Mouse (Mus musculus): ENCODE measurements around the gene Pip. TPM values are rescaled to one million over a fixed set of nuclear protein-coding genes. Genes with fewer than 3 reads are reported as not detected.

Pip gene
- polyA plus RNA-seq (2015; fragmentation: Nextera tagmentation; extraction: Ambion mirVana) = not detected in 2 replicates

DNA sequence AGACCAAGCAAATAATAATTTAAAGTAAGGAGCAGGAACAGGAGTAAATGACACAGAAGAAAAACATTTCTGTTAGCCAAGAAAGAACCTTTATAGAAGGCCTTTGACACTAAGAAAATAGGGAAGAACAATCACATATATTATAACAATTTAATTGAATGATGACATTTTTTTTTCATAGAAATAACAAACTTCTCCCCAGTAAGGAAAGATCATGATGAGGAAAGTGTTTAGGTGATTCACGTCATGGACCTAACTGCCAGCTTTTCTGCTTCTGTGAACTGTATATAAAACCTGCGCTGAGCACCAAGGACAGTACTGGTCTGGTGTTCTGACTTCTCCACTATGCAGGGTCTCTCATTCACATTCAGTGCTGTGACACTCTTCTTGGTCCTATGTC, at the start of gene Pip:
Pip (plus strand) TSS at position 301 of the 400 bp plus-strand sequence.
- 86% methylated on average over 2 of the region's 2 CpGs for WGBS
- Histone ChIP-seq H3K27ac (no peak within 1 kb of the TSS), H3K4me2 (no peak within 1 kb of the TSS), H3K9me3 (no peaks in the 10 kb centered on the region), H3K36me3 (no peaks in the 10 kb centered on the region), H3K27me3 (no peaks in the 10 kb centered on the region), H3K4me1 (replicated peaks) (no peaks in the 10 kb centered on the region), H3K4me3 (no peak within 1 kb of the TSS), H3K9ac (no peak within 1 kb of the TSS)
- ATAC-seq (ENCODE audit: low FRiP score) = no peak

DNA sequence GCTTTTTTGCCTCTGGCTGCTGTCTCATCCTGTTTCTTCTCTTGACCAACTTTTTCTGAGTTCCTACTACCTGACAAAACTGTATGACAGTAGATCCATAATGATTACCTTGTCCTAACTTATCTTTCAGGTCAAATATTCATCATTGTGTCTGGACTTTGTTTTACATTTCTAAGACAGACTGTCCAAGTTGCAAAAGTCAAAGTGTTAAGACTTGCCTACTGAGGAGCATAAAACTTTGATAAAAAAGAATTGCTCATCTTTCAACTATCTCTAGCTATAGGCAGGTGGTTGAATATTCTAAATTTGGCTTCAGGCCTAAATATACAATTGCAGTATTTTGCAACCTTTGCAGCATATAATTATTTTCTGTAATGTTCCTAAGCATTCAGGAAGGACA, 23.2 kb upstream of the Pip start:
- Histone ChIP-seq H3K27me3 (no peaks in the 10 kb centered on the region), H3K9ac (no peak overlapping the region), H3K4me1 (replicated peaks) (no peaks in the 10 kb centered on the region), H3K4me3 (no peak overlapping the region), H3K27ac (no peak overlapping the region), H3K36me3 (no peaks in the 10 kb centered on the region), H3K9me3 (no peaks in the 10 kb centered on the region), H3K4me2 (no peak overlapping the region)
- ATAC-seq (ENCODE audit: low FRiP score) = no peak

DNA sequence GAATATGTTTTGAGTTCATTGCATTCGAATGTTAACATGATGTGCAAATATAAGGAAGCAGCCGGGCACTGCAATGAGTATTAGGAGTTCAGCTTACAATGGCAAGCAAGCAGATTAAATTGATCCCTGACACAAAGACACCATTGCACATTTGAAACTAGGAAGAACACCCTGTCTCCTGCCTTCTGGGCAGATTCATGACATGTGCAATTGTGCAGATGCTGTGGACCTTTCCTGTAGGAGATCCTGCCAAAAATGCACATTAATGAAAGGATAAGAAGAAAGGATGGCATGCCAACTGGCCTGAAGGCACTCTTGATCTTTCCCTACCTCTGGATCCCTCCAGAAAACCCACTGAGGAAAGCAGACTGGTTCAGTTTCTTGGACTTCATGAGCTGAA, 17.8 kb upstream of the Pip start:
- no peak for ATAC-seq (ENCODE audit: low FRiP score)
- Histone ChIP-seq H3K9ac (no peak overlapping the region), H3K4me1 (replicated peaks) (no peaks in the 10 kb centered on the region), H3K4me3 (no peak overlapping the region), H3K4me2 (no peak overlapping the region), H3K36me3 (no peaks in the 10 kb centered on the region), H3K27ac (no peak overlapping the region), H3K27me3 (no peaks in the 10 kb centered on the region), H3K9me3 (no peaks in the 10 kb centered on the region)
- 89% methylated on average over 2 of the region's 2 CpGs for WGBS

DNA sequence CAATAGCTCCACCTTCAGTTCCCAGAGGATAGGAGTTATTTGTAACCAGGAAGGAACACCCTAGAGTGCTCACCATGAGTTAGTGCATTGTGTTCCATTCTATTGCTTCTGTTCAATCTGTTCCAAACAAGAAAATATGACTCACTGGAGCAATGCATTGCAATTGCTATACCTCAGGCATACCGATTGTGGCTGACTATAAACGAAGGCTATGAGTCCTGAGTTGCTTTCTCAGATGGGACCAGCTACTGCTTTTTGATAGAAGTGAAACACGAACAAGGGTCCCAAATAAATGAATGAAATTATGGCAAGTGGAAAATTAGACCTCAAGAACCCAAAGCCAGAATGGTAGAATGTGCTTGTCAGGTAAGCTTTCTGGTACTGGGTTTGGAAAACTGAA, 5.4 kb downstream of the Pip start, which contains the start of gene Sval2:
Sval2 (plus strand) TSS at position 301 of the 400 bp plus-strand sequence.
- no peak within 1 kb of the TSS for H3K9ac ChIP-seq
- H3K4me3 ChIP-seq = no peak within 1 kb of the TSS
- no peak for ATAC-seq (ENCODE audit: low FRiP score)
- no peaks in the 10 kb centered on the region for H3K36me3 ChIP-seq
- no peak within 1 kb of the TSS for H3K4me2 ChIP-seq
- no peaks in the 10 kb centered on the region for H3K4me1 ChIP-seq (replicated peaks)
- 93% methylated on average over 3 of the region's 3 CpGs for WGBS
- no peaks in the 10 kb centered on the region for H3K9me3 ChIP-seq
- H3K27me3 ChIP-seq = no peaks in the 10 kb centered on the region
- H3K27ac ChIP-seq = no peak within 1 kb of the TSS

DNA sequence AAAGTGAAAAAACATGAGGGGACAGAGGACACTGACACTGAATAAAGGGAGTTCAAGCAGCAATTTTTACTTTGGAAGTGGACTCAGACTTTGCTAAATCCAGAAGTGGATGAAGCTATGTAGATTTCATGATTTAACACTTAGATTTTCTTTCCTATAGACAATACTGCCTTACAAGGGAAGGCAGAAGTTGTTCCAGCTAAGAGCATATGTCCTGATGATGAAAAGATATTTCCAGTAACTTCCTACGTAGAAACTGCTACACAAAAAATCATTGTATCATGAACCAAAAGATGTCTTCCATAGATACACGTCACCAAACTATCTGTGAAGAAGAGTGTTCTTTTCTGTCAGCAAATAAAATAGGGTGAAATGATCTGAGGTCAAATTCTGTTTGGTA, 16.7 kb downstream of the Pip start:
- no peak overlapping the region for H3K4me2 ChIP-seq
- no peak overlapping the region for H3K9ac ChIP-seq
- 79% methylated on average over 2 of the region's 2 CpGs for WGBS
- H3K9me3 ChIP-seq = no peaks in the 10 kb centered on the region
- H3K27ac ChIP-seq = no peak overlapping the region
- ATAC-seq (ENCODE audit: low FRiP score) = no peak
- no peaks in the 10 kb centered on the region for H3K4me1 ChIP-seq (replicated peaks)
- H3K36me3 ChIP-seq = no peaks in the 10 kb centered on the region
- no peaks in the 10 kb centered on the region for H3K27me3 ChIP-seq
- H3K4me3 ChIP-seq = no peak overlapping the region

Other genes starting within 250 kb of the Pip start
- gene Ephb6, start 242.1 kb upstream of the Pip start, polyA plus RNA-seq (2015; fragmentation: Nextera tagmentation; extraction: Ambion mirVana) = 28.3 and 29.5 TPM in 2 replicates
- gene Trpv6, start 211.1 kb upstream of the Pip start, polyA plus RNA-seq (2015; fragmentation: Nextera tagmentation; extraction: Ambion mirVana) = 0.70 and 0.87 TPM in 2 replicates
- not detected in 2 replicates for gene Trpv5, start 166.8 kb upstream of the Pip start, polyA plus RNA-seq (2015; fragmentation: Nextera tagmentation; extraction: Ambion mirVana)
- gene Llcfc1, start 163.1 kb upstream of the Pip start, polyA plus RNA-seq (2015; fragmentation: Nextera tagmentation; extraction: Ambion mirVana) = not detected in 2 replicates
- gene Kel, start 143.2 kb upstream of the Pip start, polyA plus RNA-seq (2015; fragmentation: Nextera tagmentation; extraction: Ambion mirVana) = 0.96 and 1.0 TPM in 2 replicates
- gene Olfr459, start 72.4 kb upstream of the Pip start, polyA plus RNA-seq (2015; fragmentation: Nextera tagmentation; extraction: Ambion mirVana) = not detected in 2 replicates
- not detected in 2 replicates for gene Sval2, start 5.5 kb downstream of the Pip start, polyA plus RNA-seq (2015; fragmentation: Nextera tagmentation; extraction: Ambion mirVana)
- gene Sval1, start 104.1 kb downstream of the Pip start, polyA plus RNA-seq (2015; fragmentation: Nextera tagmentation; extraction: Ambion mirVana) = not detected in 2 replicates
- gene Sval3, start 120.6 kb downstream of the Pip start, polyA plus RNA-seq (2015; fragmentation: Nextera tagmentation; extraction: Ambion mirVana) = not detected in 2 replicates
- gene Sva, start 190.9 kb downstream of the Pip start, polyA plus RNA-seq (2015; fragmentation: Nextera tagmentation; extraction: Ambion mirVana) = not detected in 2 replicates

Measured in hindbrain, embryonic 13.5 days (tissue).